Mouse (Mus musculus) liver, embryonic 11.5 days (tissue): ENCODE data around the gene Cdc73. TPM values are rescaled to one million over a fixed set of nuclear protein-coding genes. Genes with fewer than 3 reads are reported as not detected.

Source experiments
- ATAC-seq: fragments of 200-750 bp; cut with Nextera tagmentation; replicated peaks from 2 replicates; pipeline ENCODE4 v1.8.0; 2017; ENCODE audit warnings: moderate number of reproducible peaks, mild to moderate bottlenecking, moderate TSS enrichment, moderate library complexity; ENCODE audit not compliant: low FRiP score
- DNase-seq: peaks from one replicate; pipeline ENCODE4 v3.0.0-alpha.2; 2017; ENCODE audit warnings: low spot score
- H3K27ac ChIP-seq: fragments of 300-500 bp; sonication (generic); 2 replicates; pipeline ENCODE4 v1.5.1; 2014; ENCODE audit warnings: mild to moderate bottlenecking, low read depth, low read length, control low read depth
- H3K27me3 ChIP-seq: fragments of 300-500 bp; sonication (generic); replicated peaks from 2 replicates; pipeline ENCODE4 v1.6.1; 2014; ENCODE audit warnings: low read length, mixed read lengths; ENCODE audit not compliant: control insufficient read depth, insufficient read depth
- H3K36me3 ChIP-seq: fragments of 300-500 bp; sonication (generic); 2 replicates; pipeline ENCODE4 v1.6.1; 2014; ENCODE audit warnings: mild to moderate bottlenecking, low read length, moderate library complexity, mixed read lengths; ENCODE audit not compliant: control insufficient read depth, insufficient read depth
- H3K4me1 ChIP-seq: fragments of 300-500 bp; sonication (generic); replicated peaks from 2 replicates; pipeline ENCODE4 v1.6.1; 2014; ENCODE audit warnings: low read length, mixed read lengths; ENCODE audit not compliant: control insufficient read depth, insufficient read depth
- H3K4me2 ChIP-seq: fragments of 300-500 bp; sonication (generic); 2 replicates; pipeline ENCODE4 v1.6.1; 2014; ENCODE audit warnings: mild to moderate bottlenecking, control low read depth, moderate library complexity
- H3K4me3 ChIP-seq: fragments of 300-500 bp; sonication (generic); 2 replicates; pipeline ENCODE4 v1.5.1; 2014; ENCODE audit warnings: low read depth, low read length, control low read depth
- H3K9ac ChIP-seq: fragments of 300-500 bp; sonication (generic); 2 replicates; pipeline ENCODE4 v1.6.1; 2014; ENCODE audit warnings: low read depth, low read length, control low read depth
- H3K9me3 ChIP-seq: fragments of 300-500 bp; sonication (generic); 2 replicates; pipeline ENCODE4 v1.6.1; 2016; ENCODE audit warnings: low read length, inconsistent platforms, mixed read lengths; ENCODE audit not compliant: control insufficient read depth
- WGBS: fragments of 180-500 bp; shearing (Covaris S2); extraction: QIAGEN DNeasy Blood & Tissue Kit; methylation state at CpG from one replicate; pipeline ENCODE4 v1.1.7; 2014; 5-methylcytosine and 5-hydroxymethylcytosine counted together
- polyA plus RNA-seq: library from polyadenylated mRNA; unstranded; fragments of >200 nt; fragmentation: Nextera tagmentation; extraction: Ambion mirVana; gene quantifications from 2 replicates; pipeline ENCODE4 v1.2.1, GENCODE M21; 2014

Gene Cdc73
- polyA plus RNA-seq, 1 experiment from 2014 or later = 15.9 TPM

DNA sequence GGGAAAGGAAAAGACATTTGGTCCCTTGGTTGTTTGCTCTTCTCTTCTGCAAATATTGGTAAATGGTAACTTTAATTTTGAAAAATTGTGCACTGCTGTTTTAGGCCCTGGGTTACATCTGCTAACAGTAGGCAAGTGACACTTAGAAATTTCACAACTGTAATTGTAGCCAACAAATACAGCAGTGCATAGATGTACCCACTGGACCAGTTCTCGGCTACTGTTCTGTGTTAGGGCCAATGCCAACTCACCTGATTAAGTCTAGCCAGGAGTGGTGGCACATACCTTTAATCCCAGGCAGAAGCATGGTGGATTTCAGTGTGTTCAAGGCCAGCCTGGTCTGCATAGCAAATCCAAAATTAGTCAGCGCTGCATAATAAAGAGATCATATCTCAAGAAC lies 52.4 kb downstream of the Cdc73 start:
- H3K4me3 ChIP-seq = no peak overlapping the region
- H3K27me3 ChIP-seq = no peaks in the 10 kb centered on the region
- DNase-seq = no peak
- WGBS = 92% methylated on average over 2 of the region's 2 CpGs
- no peak for ATAC-seq
- H3K4me2 ChIP-seq = no peak overlapping the region
- no peak overlapping the region for H3K9ac ChIP-seq
- H3K36me3 ChIP-seq = peaks cover 5% of the 10 kb centered on the region
- no peaks in the 10 kb centered on the region for H3K4me1 ChIP-seq
- no peaks in the 10 kb centered on the region for H3K9me3 ChIP-seq
- H3K27ac ChIP-seq = no peak overlapping the region

DNA sequence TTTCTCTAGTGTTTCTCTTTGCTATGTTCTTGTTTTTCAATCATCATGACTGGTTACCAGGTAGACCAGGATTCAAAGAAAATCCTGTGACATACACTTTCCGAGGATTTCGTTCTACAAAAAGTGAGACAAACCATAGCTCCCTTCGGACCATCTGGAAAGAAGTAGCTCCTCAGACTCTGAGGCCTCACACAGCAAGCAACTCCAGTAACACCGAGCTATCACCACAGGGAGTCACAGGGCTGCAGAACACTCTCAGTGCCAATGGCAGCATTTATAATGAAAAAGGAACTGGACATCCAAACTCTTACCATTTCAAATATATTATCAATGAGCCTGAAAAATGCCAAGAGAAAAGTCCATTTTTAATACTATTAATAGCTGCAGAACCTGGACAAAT lies 56.5 kb downstream of the Cdc73 start:
- H3K36me3 ChIP-seq = peaks cover 3% of the 10 kb centered on the region
- no peak overlapping the region for H3K27ac ChIP-seq
- DNase-seq (no peak), ATAC-seq (no peak)
- H3K9me3 ChIP-seq = no peaks in the 10 kb centered on the region
- H3K4me3 ChIP-seq = no peak overlapping the region
- no peaks in the 10 kb centered on the region for H3K4me1 ChIP-seq
- no peak overlapping the region for H3K9ac ChIP-seq
- WGBS = 89% methylated on average over 4 of the region's 4 CpGs
- no peaks in the 10 kb centered on the region for H3K27me3 ChIP-seq
- no peak overlapping the region for H3K4me2 ChIP-seq

DNA sequence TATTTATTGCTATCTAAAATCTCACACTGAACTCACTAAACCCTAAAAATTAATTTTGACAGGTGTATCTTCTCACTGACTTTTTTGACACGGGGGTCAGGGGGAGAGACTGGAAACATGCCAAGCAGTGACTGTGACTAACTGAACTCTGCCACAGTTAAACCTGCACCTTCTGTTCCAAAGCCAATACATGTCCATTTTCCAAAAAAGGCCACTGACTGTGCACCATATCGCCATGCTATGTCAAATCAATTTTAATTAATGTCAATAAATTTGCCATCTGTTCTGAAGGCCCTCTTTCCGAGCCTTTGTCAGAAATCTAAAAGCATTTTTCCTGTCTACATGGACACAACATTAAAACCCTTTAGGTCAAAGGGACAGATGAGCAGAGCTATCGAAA lies 57.3 kb downstream of the Cdc73 start:
- Histone ChIP-seq H3K4me2 (no peak overlapping the region), H3K9me3 (no peaks in the 10 kb centered on the region), H3K27me3 (no peaks in the 10 kb centered on the region), H3K9ac (no peak overlapping the region), H3K36me3 (peaks cover 2% of the 10 kb centered on the region), H3K4me3 (no peak overlapping the region), H3K4me1 (no peaks in the 10 kb centered on the region), H3K27ac (no peak overlapping the region)
- ATAC-seq (no peak), DNase-seq (no peak)
- WGBS = 80% methylated on average over 4 of the region's 4 CpGs

DNA sequence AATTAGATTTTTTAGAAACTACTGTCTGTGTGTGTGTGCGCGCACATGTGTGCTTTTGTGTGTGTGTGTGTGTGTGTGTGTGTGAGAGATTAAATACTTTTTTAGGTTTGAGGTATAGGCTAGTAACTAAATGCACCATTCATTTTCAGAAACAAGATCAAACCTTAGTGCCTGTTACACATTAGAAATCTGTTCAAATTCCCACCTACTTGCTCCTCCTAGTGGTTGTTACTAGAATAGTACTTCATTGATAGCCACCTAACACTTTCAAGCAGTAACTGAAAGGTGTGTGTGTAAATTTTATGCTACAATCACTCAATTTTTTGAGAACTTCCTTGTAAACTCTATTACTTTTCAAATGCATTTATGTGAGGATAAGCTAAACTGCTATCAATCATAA lies 58.5 kb downstream of the Cdc73 start:
- Histone ChIP-seq H3K4me3 (no peak overlapping the region), H3K9me3 (no peaks in the 10 kb centered on the region), H3K9ac (no peak overlapping the region), H3K36me3 (no peaks in the 10 kb centered on the region), H3K4me2 (no peak overlapping the region), H3K27me3 (no peaks in the 10 kb centered on the region), H3K27ac (no peak overlapping the region), H3K4me1 (no peaks in the 10 kb centered on the region)
- ATAC-seq = peak; percentile 53; the same call in 1 of the 2 replicates
- 97% methylated on average over 2 of the region's 2 CpGs for WGBS
- DNase-seq = no peak

DNA sequence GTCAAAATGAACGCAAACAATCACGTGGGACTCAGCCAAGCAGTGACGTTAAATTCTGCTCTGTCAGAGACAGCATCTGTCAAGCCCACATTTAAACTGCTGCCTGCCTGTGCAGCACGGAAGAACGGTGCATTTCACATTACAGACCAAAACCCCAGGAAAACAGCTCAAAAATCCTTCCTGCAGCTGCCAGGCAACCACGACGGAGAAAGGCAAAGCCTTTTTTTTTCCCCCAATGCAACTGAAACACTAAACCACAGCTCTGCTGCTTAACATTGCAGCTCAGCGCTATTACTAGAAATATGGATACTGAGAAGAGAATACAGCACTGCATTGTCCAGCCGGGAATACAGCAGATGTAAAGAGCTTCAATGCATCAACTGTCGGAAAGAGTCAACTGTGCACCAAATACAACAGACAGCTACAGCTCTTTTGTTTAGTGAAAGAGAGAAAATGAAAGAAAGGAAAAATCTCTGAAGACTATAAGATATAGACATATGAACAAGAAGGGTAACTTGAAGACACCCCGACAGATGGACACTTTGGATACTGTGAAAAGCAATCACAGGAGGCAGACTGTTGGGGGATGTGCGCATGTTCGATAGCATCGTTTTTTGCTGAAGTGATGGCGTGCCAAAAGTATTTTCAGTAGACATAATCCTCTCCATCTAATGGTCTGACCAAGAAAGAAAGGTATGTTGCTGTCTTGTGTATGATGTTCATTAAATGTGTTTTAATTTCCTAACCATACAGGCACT lies 61.9 kb downstream of the Cdc73 start, which contains the start of gene B3galt2:
TSS of gene B3galt2 (plus strand) at position 15 of the 758 bp plus-strand sequence.
- no peak for DNase-seq
- no peak within 1 kb of the TSS for H3K27ac ChIP-seq
- WGBS = 79% methylated on average over 15 of the region's 15 CpGs

DNA sequence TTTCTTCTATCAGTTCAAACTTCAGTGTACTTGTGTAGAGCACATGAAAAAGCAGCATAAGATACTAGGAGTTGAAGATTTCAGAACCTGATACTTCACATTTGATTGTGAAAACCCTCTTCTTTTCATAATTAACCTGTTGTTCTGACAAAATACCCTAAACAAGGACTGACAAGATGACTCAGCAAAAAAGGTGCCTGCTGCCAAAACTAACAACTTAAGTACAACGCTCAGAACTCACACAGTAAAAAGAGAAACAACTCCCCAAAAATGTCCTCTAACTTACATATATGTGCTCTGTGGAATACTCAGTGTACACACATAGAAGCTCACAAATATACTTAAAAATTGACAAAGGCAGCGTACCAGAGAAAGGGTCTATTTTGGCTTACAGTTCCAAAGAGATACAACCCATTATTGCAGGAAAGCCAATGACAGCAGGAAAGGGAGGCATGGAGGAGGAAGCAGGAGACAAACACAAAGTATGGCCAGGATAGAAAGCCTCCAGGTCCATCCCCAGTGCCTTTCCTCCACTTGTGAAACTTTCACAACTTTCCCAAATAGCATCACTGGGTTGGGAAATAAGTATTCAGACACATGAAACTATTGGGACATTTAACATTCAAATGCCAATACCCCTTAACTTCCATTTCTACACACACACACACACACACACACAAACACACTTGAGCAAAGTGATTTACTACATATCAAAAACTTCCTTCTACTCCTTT lies 69.7 kb downstream of the Cdc73 start:
- no peak overlapping the region for H3K27ac ChIP-seq
- H3K9me3 ChIP-seq = no peaks in the 10 kb centered on the region
- no peak overlapping the region for H3K4me2 ChIP-seq
- H3K4me3 ChIP-seq = no peak overlapping the region
- no peak overlapping the region for H3K9ac ChIP-seq
- ATAC-seq (no peak), DNase-seq (no peak)
- no peaks in the 10 kb centered on the region for H3K4me1 ChIP-seq
- no peaks in the 10 kb centered on the region for H3K36me3 ChIP-seq
- no peaks in the 10 kb centered on the region for H3K27me3 ChIP-seq
- WGBS = 84% methylated on average over 2 of the region's 2 CpGs

More for the DNA sequence above, 61.9 kb downstream of the Cdc73 start, which contains the start of gene B3galt2:
- no peaks in the 10 kb centered on the region for H3K9me3 ChIP-seq
- no peaks in the 10 kb centered on the region for H3K4me1 ChIP-seq
- no peak within 1 kb of the TSS for H3K4me2 ChIP-seq
- no peak within 1 kb of the TSS for H3K4me3 ChIP-seq
- H3K27me3 ChIP-seq = no peaks in the 10 kb centered on the region
- no peaks in the 10 kb centered on the region for H3K36me3 ChIP-seq
- no peak for ATAC-seq
- no peak within 1 kb of the TSS for H3K9ac ChIP-seq

DNA sequence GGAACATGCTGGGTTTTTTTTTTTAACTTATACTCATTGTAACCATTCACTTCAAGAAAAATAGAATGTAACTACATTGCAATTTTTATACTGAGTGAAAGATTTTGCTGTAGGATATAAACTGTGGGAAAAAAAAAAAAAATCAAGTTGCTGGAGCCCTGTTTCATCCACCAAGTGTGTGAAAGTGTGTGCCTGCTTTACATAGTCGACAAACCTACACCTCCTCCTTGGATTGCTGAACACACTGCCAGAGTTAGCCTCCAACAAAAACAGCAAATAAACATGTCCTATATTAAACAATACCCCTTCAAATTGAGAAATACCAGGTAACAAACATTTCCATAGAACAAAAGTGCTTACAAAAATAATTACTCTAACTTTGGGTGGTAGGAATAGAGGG lies 70.3 kb downstream of the Cdc73 start:
- H3K4me1 ChIP-seq = no peaks in the 10 kb centered on the region
- no peaks in the 10 kb centered on the region for H3K27me3 ChIP-seq
- H3K27ac ChIP-seq = no peak overlapping the region
- no peak overlapping the region for H3K9ac ChIP-seq
- H3K4me3 ChIP-seq = no peak overlapping the region
- no peaks in the 10 kb centered on the region for H3K9me3 ChIP-seq
- DNase-seq = no peak
- WGBS = 83% methylated on average over 1 of the region's 1 CpGs
- no peaks in the 10 kb centered on the region for H3K36me3 ChIP-seq
- H3K4me2 ChIP-seq = no peak overlapping the region
- no peak for ATAC-seq

DNA sequence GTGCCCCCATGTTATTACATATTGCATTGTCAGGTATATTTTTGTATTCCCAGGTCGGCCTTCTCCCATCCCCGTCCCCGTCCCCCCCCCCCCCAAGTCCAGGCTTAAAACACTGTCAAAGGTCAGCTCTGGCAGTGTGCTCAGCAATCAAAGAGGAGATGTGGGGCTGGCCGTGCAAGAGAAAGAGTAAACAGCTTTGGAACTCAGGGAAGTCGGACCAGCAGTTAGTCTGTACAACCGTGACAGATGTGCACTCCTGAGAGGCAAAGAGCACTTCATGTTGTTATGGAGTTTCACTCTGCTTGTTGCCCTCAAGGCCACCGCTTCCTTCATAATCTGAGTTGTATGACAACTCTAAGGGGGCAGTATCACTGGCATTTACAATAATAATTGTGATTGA lies 71.4 kb downstream of the Cdc73 start:
- peak; percentile 51; the same call in 1 of the 2 replicates for ATAC-seq
- DNase-seq = no peak
- H3K9me3 ChIP-seq = no peaks in the 10 kb centered on the region
- no peak overlapping the region for H3K4me2 ChIP-seq
- no peaks in the 10 kb centered on the region for H3K4me1 ChIP-seq
- no peak overlapping the region for H3K4me3 ChIP-seq
- no peaks in the 10 kb centered on the region for H3K27me3 ChIP-seq
- H3K27ac ChIP-seq = no peak overlapping the region
- H3K36me3 ChIP-seq = peaks cover 2% of the 10 kb centered on the region
- 79% methylated on average over 7 of the region's 7 CpGs for WGBS
- no peak overlapping the region for H3K9ac ChIP-seq

DNA sequence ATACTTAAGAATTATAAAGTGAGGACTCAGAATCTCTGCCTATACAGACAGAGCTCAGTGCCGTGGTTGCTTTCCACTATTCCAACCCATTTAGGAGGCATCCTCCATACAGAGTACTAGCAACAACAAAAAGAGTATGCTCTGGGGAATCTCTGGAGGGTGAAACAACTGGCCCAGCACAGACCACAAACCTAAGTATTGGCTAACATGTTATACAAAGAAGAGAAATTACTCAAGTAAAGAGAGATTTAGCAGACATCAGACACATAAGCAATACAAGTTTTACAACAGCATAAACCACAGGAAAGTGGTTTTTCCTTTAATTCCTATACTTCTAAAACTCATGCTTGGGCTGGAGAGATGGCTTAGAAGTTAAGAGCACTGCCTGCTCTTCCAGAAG lies 80.1 kb downstream of the Cdc73 start:
- Histone ChIP-seq H3K4me2 (no peak overlapping the region), H3K27ac (no peak overlapping the region), H3K4me1 (no peaks in the 10 kb centered on the region), H3K4me3 (no peak overlapping the region), H3K36me3 (peaks cover 10% of the 10 kb centered on the region), H3K9ac (no peak overlapping the region), H3K9me3 (no peaks in the 10 kb centered on the region), H3K27me3 (no peaks in the 10 kb centered on the region)
- ATAC-seq (no peak), DNase-seq (no peak)
- 80% methylated on average over 1 of the region's 1 CpGs for WGBS
